Mouse (Mus musculus): ENCODE measurements at regions not wholly inside any gene's neighbourhood (a gene's known extent, or its start where the extent isn't known, plus 50 kb on each side); places are given as distances from the start of the nearest gene placed in this dataset.

GRCm38 (mm10) chr9:116472855-116473254, 297.7 kb upstream of the Tgfbr2 start:
- no peak for TF ChIP-seq CTCF (IDR thresholded peaks at IDR 0.05; ENCODE audit: insufficient read depth, low read length)
- TF ChIP-seq POLR2A (IDR thresholded peaks at IDR 0.05; ENCODE audit: borderline replicate concordance, extremely low read depth, low read depth, low read length): no peak

Measured in lung, adult 2 months (tissue).